In the genomic region with DNA sequence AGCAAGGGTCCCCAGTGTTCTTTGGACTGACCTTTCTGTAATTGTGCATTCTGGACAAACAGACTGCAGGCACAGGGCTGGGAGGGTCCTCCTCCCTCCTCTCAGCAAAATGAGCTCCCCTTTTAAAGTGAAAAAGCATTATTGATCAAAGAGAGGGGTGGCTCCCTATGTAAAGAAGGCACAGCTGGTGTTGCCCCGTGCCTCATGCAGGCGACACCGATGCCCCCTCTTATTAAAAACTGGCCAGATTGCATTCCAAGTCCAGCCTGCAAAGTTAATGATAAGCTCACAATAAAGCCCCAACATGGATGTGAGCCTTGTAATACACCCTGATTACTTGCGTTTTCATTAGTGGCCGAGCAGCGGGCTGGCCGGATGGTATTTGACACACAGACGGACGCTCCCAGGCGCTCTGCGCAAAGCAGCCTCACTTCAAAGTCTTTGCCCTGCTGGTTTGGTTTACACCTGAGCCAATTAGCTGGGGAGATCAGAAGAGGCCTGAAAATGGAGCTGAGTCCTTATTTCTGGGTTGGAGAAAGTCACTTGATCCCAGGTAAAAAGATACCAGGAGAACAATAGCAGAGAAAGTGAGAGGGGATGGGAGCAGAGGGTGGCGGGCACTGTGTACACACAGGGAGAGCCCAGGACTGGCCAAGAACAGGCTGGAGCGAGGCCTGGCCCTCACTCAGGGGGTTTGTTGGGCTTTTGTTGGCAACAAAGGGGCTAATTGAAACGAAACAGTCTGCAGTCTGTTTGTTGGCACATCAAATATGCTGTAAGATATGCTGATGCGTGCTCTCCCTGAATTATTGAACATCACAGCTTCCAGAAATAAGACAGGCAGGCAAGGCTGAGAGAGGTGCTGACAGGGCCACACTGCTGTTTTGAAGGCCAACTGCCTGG, we compare ENCODE assay signal across 11 mouse cellular contexts.
DNase-seq lines count a peak whose midpoint lies in the region; ATAC-seq lines count a peak whose summit lies in the region.
"Had no signal": no experiment of that assay in that cellular context is flagged by ENCODE, and none has a peak within 500 bp of the region (broad histone marks: within the 10 kb centered on the region; RNA-seq: fewer than 3 reads in every experiment).

No protein-coding gene starts in this region.

- H3K4me1 ChIP-seq in embryonic facial prominence, embryonic 14.5 days (ENCODE audit: control insufficient read depth, insufficient read depth, low read length), result no peaks in the 10 kb centered on the region
- peaks cover 13% of the 10 kb centered on the region; the same call in 1 of the 2 replicates for H3K4me1 ChIP-seq in embryonic facial prominence, embryonic 10.5 days
- H3K4me1 ChIP-seq in neural tube, embryonic 15.5 days, result peaks cover 12% of the 10 kb centered on the region
- H3K4me1 ChIP-seq in midbrain, embryonic 12.5 days, result peaks cover 20% of the 10 kb centered on the region

- no peak overlapping the region for H3K27ac ChIP-seq in embryonic facial prominence, embryonic 14.5 days (replicated peaks; ENCODE audit: low read depth, low read length)
- no peak overlapping the region for H3K27ac ChIP-seq in embryonic facial prominence, embryonic 10.5 days (replicated peaks)
- no peak overlapping the region for H3K27ac ChIP-seq in neural tube, embryonic 15.5 days (replicated peaks)
- H3K27ac ChIP-seq in midbrain, embryonic 12.5 days (replicated peaks), result peak overlapping the region; percentile 75
- H3K27ac ChIP-seq: macrophage had no signal

- no peak overlapping the region for H3K4me2 ChIP-seq in embryonic facial prominence, embryonic 14.5 days (ENCODE audit: low read depth, low read length)
- no peak overlapping the region for H3K4me2 ChIP-seq in neural tube, embryonic 15.5 days
- H3K4me2 ChIP-seq in midbrain, embryonic 12.5 days (replicated peaks), result peak overlapping the region; percentile 28

- no peak overlapping the region for H3K4me3 ChIP-seq in embryonic facial prominence, embryonic 14.5 days (ENCODE audit: low read depth, low read length)
- H3K4me3 ChIP-seq in embryonic facial prominence, embryonic 10.5 days, result no peak overlapping the region; the same call in 1 of the 2 replicates
- no peak overlapping the region for H3K4me3 ChIP-seq in neural tube, embryonic 15.5 days (replicated peaks)
- no peak overlapping the region for H3K4me3 ChIP-seq in midbrain, embryonic 12.5 days

- WGBS in embryonic facial prominence, embryonic 14.5 days, result 36% methylated on average over 15 of the region's 15 CpGs
- WGBS in embryonic facial prominence, embryonic 10.5 days, result 42% methylated on average over 15 of the region's 15 CpGs
- 16% methylated on average over 15 of the region's 15 CpGs for WGBS in neural tube, embryonic 15.5 days
- 9% methylated on average over 15 of the region's 15 CpGs for WGBS in midbrain, embryonic 12.5 days

- no peak overlapping the region for H3K9ac ChIP-seq in embryonic facial prominence, embryonic 14.5 days (ENCODE audit: low read depth, low read length)
- H3K9ac ChIP-seq in neural tube, embryonic 15.5 days (replicated peaks), result no peak overlapping the region
- H3K9ac ChIP-seq in midbrain, embryonic 12.5 days (replicated peaks), result peak overlapping the region; percentile 15; the same call in 1 of the 2 replicates

- DNase-seq in embryonic facial prominence, embryonic 14.5 days (ENCODE audit: low spot score), result no peak
- DNase-seq in embryonic facial prominence, embryonic 10.5 days (ENCODE audit: low spot score), result no peak
- DNase-seq in neural tube, embryonic 10.5 days (ENCODE audit: extremely low spot score, low spot score), result peak; percentile 25
- DNase-seq in spleen, adult 18-20 months, result no peak
- DNase-seq in frontal cortex, postnatal 10 days (ENCODE audit: low spot score in 2 of 2), result no peak
- no peak for DNase-seq in c-Kit-positive CD71-positive TER-119-positive erythroid progenitor cells, embryonic 14.5 days (ENCODE audit: low spot score)
- DNase-seq: cerebellum, adult 8-10 months; liver had no signal

- H3K27me3 ChIP-seq in embryonic facial prominence, embryonic 14.5 days (replicated peaks; ENCODE audit: control insufficient read depth, insufficient read depth, low read length), result no peaks in the 10 kb centered on the region
- peaks cover 57% of the 10 kb centered on the region for H3K27me3 ChIP-seq in embryonic facial prominence, embryonic 10.5 days (replicated peaks; ENCODE audit: low read depth, poor library complexity, severe bottlenecking)
- peaks cover 9% of the 10 kb centered on the region; the same call in 1 of the 2 replicates for H3K27me3 ChIP-seq in neural tube, embryonic 15.5 days (replicated peaks)
- peaks cover 13% of the 10 kb centered on the region; the same call in 1 of the 2 replicates for H3K27me3 ChIP-seq in midbrain, embryonic 12.5 days

- H3K36me3 ChIP-seq in embryonic facial prominence, embryonic 14.5 days (ENCODE audit: control insufficient read depth, insufficient read depth, low read length), result no peaks in the 10 kb centered on the region
- no peaks in the 10 kb centered on the region for H3K36me3 ChIP-seq in embryonic facial prominence, embryonic 10.5 days (replicated peaks)
- H3K36me3 ChIP-seq in neural tube, embryonic 15.5 days, result no peaks in the 10 kb centered on the region
- H3K36me3 ChIP-seq in midbrain, embryonic 12.5 days, result no peaks in the 10 kb centered on the region

- no peaks in the 10 kb centered on the region for H3K9me3 ChIP-seq in embryonic facial prominence, embryonic 14.5 days (ENCODE audit: control insufficient read depth, low read length)
- H3K9me3 ChIP-seq in embryonic facial prominence, embryonic 10.5 days, result no peaks in the 10 kb centered on the region
- H3K9me3 ChIP-seq in neural tube, embryonic 15.5 days (replicated peaks), result no peaks in the 10 kb centered on the region
- no peaks in the 10 kb centered on the region for H3K9me3 ChIP-seq in midbrain, embryonic 12.5 days

- ATAC-seq in embryonic facial prominence, embryonic 14.5 days (ENCODE audit: low read depth), result peak; percentile 68; the same call in 1 of the 2 replicates
- no peak for ATAC-seq in neural tube, embryonic 15.5 days (ENCODE audit: low FRiP score)
- ATAC-seq in midbrain, embryonic 12.5 days (ENCODE audit: low FRiP score, low read depth), result peak; percentile 71
